Mouse (Mus musculus) hindbrain, embryonic 13.5 days (tissue): ENCODE data around the gene Adcy9. TPM values are rescaled to one million over a fixed set of nuclear protein-coding genes. Genes with fewer than 3 reads are reported as not detected.
"Not testable (repeated sequence)": the region's sequence is repeated elsewhere in the genome, so short reads cannot be mapped to it uniquely, and the experiment has no call there.

Source experiments
- ATAC-seq: fragments of 200-750 bp; cut with Nextera tagmentation; 2 replicates; pipeline ENCODE4 v1.8.0; 2017; ENCODE audit warnings: moderate TSS enrichment; ENCODE audit not compliant: low FRiP score
- H3K27ac ChIP-seq: fragments of 300-500 bp; sonication (generic); 2 replicates; pipeline ENCODE4 v1.5.1; 2015; ENCODE audit warnings: inconsistent platforms, mild to moderate bottlenecking, moderate library complexity
- H3K27me3 ChIP-seq: fragments of 300-500 bp; sonication (generic); 2 replicates; pipeline ENCODE4 v1.6.1; 2015; ENCODE audit warnings: mild to moderate bottlenecking, inconsistent platforms
- H3K36me3 ChIP-seq: fragments of 300-500 bp; sonication (generic); 2 replicates; pipeline ENCODE4 v1.6.1; 2015; ENCODE audit warnings: mild to moderate bottlenecking, inconsistent platforms
- H3K4me1 ChIP-seq: fragments of 300-500 bp; sonication (generic); replicated peaks from 2 replicates; pipeline ENCODE4 v1.6.1; 2015; ENCODE audit warnings: inconsistent platforms
- H3K4me2 ChIP-seq: fragments of 300-500 bp; sonication (generic); 2 replicates; pipeline ENCODE4 v1.6.1; 2015; ENCODE audit warnings: inconsistent platforms, mild to moderate bottlenecking, moderate library complexity
- H3K4me3 ChIP-seq: fragments of 300-500 bp; sonication (generic); 2 replicates; pipeline ENCODE4 v1.5.1; 2015; ENCODE audit warnings: mild to moderate bottlenecking, inconsistent platforms
- H3K9ac ChIP-seq: fragments of 300-500 bp; sonication (generic); 2 replicates; pipeline ENCODE4 v1.6.1; 2015; ENCODE audit warnings: mild to moderate bottlenecking, inconsistent platforms
- H3K9me3 ChIP-seq: fragments of 300-500 bp; sonication (generic); 2 replicates; pipeline ENCODE4 v1.6.1; 2016; ENCODE audit warnings: inconsistent platforms
- WGBS: fragments of 180-500 bp; shearing (Covaris S2); methylation state at CpG from one replicate; pipeline ENCODE4 v1.1.7; 2015; 5-methylcytosine and 5-hydroxymethylcytosine counted together
- polyA plus RNA-seq: library from polyadenylated mRNA; unstranded; fragments of >200 nt; fragmentation: Nextera tagmentation; extraction: Ambion mirVana; gene quantifications from 2 replicates; pipeline ENCODE4 v1.2.1, GENCODE M21; 2015

The Adcy9 gene
- polyA plus RNA-seq, 1 experiment from 2014 or later, result 2.8 TPM

DNA sequence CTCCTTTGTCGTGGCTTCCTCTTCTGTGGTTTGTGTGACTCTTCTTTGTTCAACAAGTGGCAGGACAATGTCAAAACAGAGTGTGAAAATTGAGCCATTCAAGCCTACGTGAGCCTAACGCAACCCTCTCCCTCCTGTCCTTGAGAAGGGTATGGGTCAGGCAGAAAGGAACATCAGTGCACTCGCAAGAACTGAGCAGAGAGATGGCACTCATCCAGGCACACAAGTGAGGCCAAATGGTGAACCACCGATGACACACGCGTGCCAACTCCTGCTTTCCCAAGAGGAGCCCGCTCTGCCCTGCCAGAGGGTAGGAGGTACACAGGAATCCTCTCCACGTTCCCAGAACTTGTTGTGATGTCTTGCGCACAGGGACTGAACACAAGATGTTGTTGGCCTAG, 50.2 kb downstream of the Adcy9 start:
- 60% methylated on average over 10 of the region's 10 CpGs for WGBS
- no peaks in the 10 kb centered on the region for H3K9me3 ChIP-seq
- no peaks in the 10 kb centered on the region for H3K27me3 ChIP-seq
- H3K36me3 ChIP-seq, result no peaks in the 10 kb centered on the region
- no peak for ATAC-seq
- H3K4me1 ChIP-seq, result peaks cover 5% of the 10 kb centered on the region
- no peak overlapping the region for H3K4me3 ChIP-seq
- no peak overlapping the region for H3K9ac ChIP-seq
- H3K4me2 ChIP-seq, result no peak overlapping the region
- no peak overlapping the region for H3K27ac ChIP-seq

DNA sequence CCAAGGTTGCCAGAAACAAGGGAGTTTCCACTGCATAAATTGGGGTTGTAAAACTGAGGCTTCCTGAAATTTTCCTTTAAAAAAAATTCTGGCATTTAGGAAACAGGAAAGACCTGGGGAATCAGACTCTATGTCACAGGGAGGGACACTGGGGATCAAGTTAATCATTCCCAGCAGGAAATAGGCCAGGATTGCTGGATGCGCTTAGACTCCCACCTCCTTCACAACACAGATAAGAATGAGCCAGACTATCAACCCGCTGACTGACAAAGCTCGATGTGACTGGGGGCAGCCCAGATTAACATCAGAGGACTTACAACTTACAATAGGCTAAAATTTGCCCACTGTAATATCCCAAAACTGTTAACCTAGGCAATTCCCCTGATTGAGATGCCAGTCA, 52.4 kb downstream of the Adcy9 start:
- Histone ChIP-seq H3K27ac (no peak overlapping the region), H3K9ac (no peak overlapping the region), H3K4me1 (peaks cover 5% of the 10 kb centered on the region), H3K9me3 (no peaks in the 10 kb centered on the region), H3K36me3 (no peaks in the 10 kb centered on the region), H3K27me3 (no peaks in the 10 kb centered on the region), H3K4me2 (no peak overlapping the region), H3K4me3 (no peak overlapping the region)
- ATAC-seq, result no peak
- WGBS, result 60% methylated on average over 3 of the region's 3 CpGs

DNA sequence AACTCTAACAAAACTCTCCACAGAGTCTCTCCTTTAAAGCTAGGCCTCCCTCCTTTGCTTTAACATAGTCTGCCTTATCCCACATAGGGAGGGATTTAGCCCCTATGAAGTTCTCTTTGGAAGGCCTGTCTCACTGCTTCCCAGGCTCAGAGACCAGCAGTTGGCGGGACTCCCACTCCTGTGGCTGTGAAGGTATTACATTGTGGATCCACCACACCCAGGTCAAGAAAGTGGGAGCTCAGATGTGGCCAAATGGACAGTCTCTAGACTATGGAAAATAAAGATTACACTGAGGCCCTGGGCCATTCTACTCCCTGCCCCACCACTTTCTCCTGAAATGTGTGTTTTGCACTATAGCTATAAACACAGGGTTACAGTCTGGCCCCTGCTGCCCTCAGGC, 53.0 kb downstream of the Adcy9 start:
- no peaks in the 10 kb centered on the region for H3K27me3 ChIP-seq
- H3K4me2 ChIP-seq, result no peak overlapping the region
- H3K36me3 ChIP-seq, result no peaks in the 10 kb centered on the region
- 73% methylated on average over 1 of the region's 1 CpGs for WGBS
- ATAC-seq, result no peak
- peaks cover 5% of the 10 kb centered on the region for H3K4me1 ChIP-seq
- no peak overlapping the region for H3K27ac ChIP-seq
- no peak overlapping the region for H3K4me3 ChIP-seq
- no peak overlapping the region for H3K9ac ChIP-seq
- no peaks in the 10 kb centered on the region for H3K9me3 ChIP-seq

DNA sequence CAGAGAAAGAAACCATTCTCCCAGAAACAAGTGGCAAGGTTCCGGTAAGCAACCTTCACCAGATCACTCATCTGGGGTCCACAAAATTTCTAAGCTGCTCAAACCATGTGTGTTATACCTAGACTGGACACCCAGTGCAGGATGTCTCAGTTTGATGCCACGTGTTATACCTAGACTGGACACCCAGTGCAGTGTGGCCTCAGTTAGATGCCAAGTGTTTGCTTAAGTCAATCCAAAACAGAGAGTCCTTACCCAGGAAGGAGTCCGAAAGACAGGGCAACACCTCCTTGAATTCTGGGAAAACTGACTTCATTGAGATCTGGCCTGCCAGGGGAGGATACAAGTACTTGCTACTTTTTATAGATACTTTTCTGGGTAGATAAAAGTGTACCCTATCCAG, 53.6 kb downstream of the Adcy9 start:
- H3K4me1 ChIP-seq, result peaks cover 5% of the 10 kb centered on the region
- no peak overlapping the region for H3K4me3 ChIP-seq
- no peak overlapping the region for H3K4me2 ChIP-seq
- H3K9me3 ChIP-seq, result no peaks in the 10 kb centered on the region
- no peaks in the 10 kb centered on the region for H3K27me3 ChIP-seq
- 91% methylated on average over 3 of the region's 3 CpGs for WGBS
- H3K36me3 ChIP-seq, result no peaks in the 10 kb centered on the region
- no peak overlapping the region for H3K27ac ChIP-seq
- no peak for ATAC-seq
- H3K9ac ChIP-seq, result no peak overlapping the region

- H3K9me3 ChIP-seq, result no peaks in the 10 kb centered on the region
- ATAC-seq, result no peak
- no peak overlapping the region for H3K4me2 ChIP-seq
- H3K36me3 ChIP-seq, result no peaks in the 10 kb centered on the region
- H3K9ac ChIP-seq, result no peak overlapping the region
- H3K27me3 ChIP-seq, result no peaks in the 10 kb centered on the region
- no peak overlapping the region for H3K4me3 ChIP-seq
- H3K4me1 ChIP-seq, result peaks cover 5% of the 10 kb centered on the region
- no peak overlapping the region for H3K27ac ChIP-seq
- WGBS, result 86% methylated on average over 4 of the region's 4 CpGs
These were observed 56.8 kb downstream of the Adcy9 start for GRCm38 (mm10) chr16:4363341-4364116.

DNA sequence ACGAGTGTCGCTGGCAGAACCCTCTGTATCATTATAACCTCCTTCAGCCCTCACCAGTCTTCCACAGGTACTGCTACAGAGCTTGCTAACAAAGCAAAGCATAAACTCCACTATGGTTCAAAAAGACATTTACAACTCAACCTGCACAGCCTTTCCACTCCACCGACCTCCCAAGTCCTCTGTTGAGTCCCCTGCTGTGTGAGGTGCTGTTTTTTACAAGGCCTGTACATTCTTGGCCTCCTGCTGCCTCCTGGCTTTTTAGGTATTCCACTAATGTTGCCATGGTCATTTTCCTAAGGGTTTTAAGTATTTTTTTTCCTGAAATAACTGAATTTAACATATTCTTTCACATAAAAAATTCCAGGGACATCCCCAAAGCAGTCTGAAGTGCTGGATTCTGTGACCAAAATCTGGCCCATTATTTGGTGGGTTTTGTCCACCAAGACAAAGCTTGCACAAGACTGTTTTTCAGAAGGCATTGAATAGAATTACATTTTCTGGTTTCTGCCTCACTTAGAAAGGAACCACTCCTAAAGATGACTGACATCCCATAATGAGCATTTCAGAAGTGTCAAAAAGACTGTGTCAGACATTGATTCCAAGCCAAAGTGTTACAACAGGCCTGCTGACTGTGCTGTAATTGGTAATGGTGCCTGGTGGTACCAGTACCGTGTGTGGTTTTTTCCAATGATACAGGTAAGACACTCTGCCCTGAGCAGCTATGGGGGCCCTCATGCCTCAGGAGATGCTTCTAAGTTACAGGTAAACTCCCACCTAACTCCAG, 64.8 kb downstream of the Adcy9 start:
- H3K27ac ChIP-seq, result no peak overlapping the region
- no peak overlapping the region for H3K4me2 ChIP-seq
- 0 out of 2 replicates have a peak overlapping the region, but pooled peaks have one; percentile 29 for H3K9ac ChIP-seq
- H3K4me1 ChIP-seq, result no peaks in the 10 kb centered on the region
- WGBS, result 62% methylated on average over 4 of the region's 4 CpGs
- no peaks in the 10 kb centered on the region for H3K9me3 ChIP-seq
- no peaks in the 10 kb centered on the region for H3K27me3 ChIP-seq
- H3K36me3 ChIP-seq, result no peaks in the 10 kb centered on the region
- no peak for ATAC-seq
- no peak overlapping the region for H3K4me3 ChIP-seq

GRCm38 (mm10) chr16:4342579-4342978, 77.7 kb downstream of the Adcy9 start:
- H3K4me3 ChIP-seq, result no peak overlapping the region

DNA sequence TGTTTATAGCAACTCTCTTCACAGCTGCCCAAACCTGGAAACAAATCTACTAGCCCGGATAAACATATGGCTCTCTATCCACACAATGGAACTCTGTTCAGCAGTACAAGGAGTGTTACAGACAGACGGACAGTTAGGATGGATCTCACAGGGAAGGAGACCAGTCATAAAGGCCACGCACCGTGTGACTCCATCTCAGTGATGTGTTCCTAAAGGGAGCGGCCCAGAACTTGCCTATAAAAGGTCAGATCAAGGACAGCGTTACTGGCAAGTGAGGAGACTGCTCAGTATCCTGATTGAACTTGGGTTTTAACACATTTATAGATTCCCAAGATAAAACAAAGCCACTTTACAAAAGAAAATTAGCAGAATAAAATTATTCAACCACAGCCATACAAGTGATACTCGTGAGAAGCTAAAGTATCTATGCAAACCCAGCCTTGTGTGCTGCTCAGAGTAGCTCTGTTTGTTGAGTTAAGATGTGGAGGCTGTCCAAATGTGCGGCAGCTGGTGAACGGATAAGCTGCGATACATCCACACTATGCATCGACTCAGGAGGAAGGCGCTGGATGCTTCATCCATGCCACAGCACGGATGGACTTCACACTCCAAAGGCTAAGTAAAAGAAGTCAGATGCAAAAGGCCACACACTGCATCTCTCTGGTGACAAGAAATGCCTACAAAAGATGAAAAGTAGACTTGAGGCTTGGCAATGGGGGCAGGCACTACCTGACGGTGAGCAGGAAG, 78.8 kb downstream of the Adcy9 start:
- H3K27ac ChIP-seq, result no peak overlapping the region
- H3K4me1 ChIP-seq, result no peaks in the 10 kb centered on the region
- H3K4me2 ChIP-seq, result no peak overlapping the region
- H3K9ac ChIP-seq, result no peak overlapping the region
- ATAC-seq, result no peak
- no peaks in the 10 kb centered on the region for H3K36me3 ChIP-seq
- H3K4me3 ChIP-seq, result no peak overlapping the region
- no peaks in the 10 kb centered on the region for H3K27me3 ChIP-seq
- H3K9me3 ChIP-seq, result no peaks in the 10 kb centered on the region
- WGBS, result 85% methylated on average over 14 of the region's 14 CpGs

More at GRCm38 (mm10) chr16:4342579-4342978, 77.7 kb downstream of the Adcy9 start:
- no peak overlapping the region for H3K4me2 ChIP-seq
- 92% methylated on average over 7 of the region's 7 CpGs for WGBS
- ATAC-seq, result no peak
- H3K36me3 ChIP-seq, result no peaks in the 10 kb centered on the region
- H3K4me1 ChIP-seq, result no peaks in the 10 kb centered on the region
- no peaks in the 10 kb centered on the region for H3K9me3 ChIP-seq
- no peaks in the 10 kb centered on the region for H3K27me3 ChIP-seq
- no peak overlapping the region for H3K9ac ChIP-seq
- H3K27ac ChIP-seq, result no peak overlapping the region

- not testable (repeated sequence) for H3K4me3 ChIP-seq, H3K27ac ChIP-seq, ATAC-seq, H3K4me1 ChIP-seq, H3K4me2 ChIP-seq, H3K27me3 ChIP-seq, H3K36me3 ChIP-seq, H3K9ac ChIP-seq, H3K9me3 ChIP-seq
- 71% methylated on average over 7 of the region's 7 CpGs for WGBS
These were observed 81.1 kb downstream of the Adcy9 start for GRCm38 (mm10) chr16:4339216-4339615.

GRCm38 (mm10) chr16:4337269-4337668, 83.0 kb downstream of the Adcy9 start:
- Histone ChIP-seq H3K4me2 (no peak overlapping the region), H3K4me3 (no peak overlapping the region), H3K27me3 (no peaks in the 10 kb centered on the region), H3K9me3 (no peaks in the 10 kb centered on the region), H3K36me3 (no peaks in the 10 kb centered on the region), H3K4me1 (no peaks in the 10 kb centered on the region), H3K9ac (no peak overlapping the region), H3K27ac (no peak overlapping the region)
- no peak for ATAC-seq
- 76% methylated on average over 4 of the region's 4 CpGs for WGBS

DNA sequence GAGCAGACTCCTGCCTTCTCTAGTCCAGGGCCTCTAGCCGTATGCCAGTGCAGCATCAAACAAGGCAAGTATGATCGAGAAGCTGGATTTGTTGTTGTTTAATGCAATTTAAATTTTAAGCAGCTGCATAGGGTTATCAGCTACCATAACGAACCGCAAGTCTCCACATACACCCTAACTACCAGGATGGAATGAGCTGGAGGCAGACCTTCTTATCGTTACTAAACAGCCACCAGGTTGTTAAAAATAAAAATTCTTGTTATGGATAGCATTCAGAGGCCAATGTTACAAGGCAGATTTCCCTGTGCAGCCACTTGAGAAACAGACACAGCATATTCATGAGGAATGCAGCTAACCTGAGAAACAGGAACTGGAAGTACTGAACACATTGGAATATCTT, 86.5 kb downstream of the Adcy9 start:
- Histone ChIP-seq H3K27ac (no peak overlapping the region), H3K36me3 (no peaks in the 10 kb centered on the region), H3K9ac (no peak overlapping the region), H3K9me3 (no peaks in the 10 kb centered on the region), H3K4me2 (no peak overlapping the region), H3K27me3 (no peaks in the 10 kb centered on the region), H3K4me3 (no peak overlapping the region), H3K4me1 (no peaks in the 10 kb centered on the region)
- no peak for ATAC-seq
- 92% methylated on average over 5 of the region's 5 CpGs for WGBS

DNA sequence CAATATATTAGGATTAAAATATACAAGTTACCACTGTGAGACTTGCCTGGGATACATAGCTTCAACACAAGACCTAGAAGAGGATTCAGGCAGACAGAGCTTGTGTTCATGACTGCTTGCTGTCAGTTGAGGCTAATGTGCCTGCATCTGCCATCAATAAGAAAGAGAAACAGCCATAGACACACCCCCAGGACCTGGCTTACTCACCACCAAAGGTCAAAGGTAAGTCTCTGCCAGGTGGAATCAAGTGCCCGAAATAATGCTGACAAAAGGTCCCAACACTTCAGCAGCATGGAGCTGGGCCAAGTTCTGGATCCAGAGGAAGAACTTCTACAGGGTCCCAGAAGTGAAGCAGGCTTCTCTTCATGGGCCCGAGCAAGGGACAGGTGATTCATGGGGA, 86.9 kb downstream of the Adcy9 start:
- Histone ChIP-seq H3K27me3 (no peaks in the 10 kb centered on the region), H3K36me3 (no peaks in the 10 kb centered on the region), H3K4me3 (no peak overlapping the region), H3K27ac (no peak overlapping the region), H3K4me2 (no peak overlapping the region), H3K4me1 (no peaks in the 10 kb centered on the region), H3K9me3 (no peaks in the 10 kb centered on the region), H3K9ac (no peak overlapping the region)
- no peak for ATAC-seq
- 85% methylated on average over 2 of the region's 2 CpGs for WGBS
